Mouse (Mus musculus): Measurements from ENCODE around the gene Ap3d1. TPM values are rescaled to one million over a fixed set of nuclear protein-coding genes. Genes with fewer than 3 reads are reported as not detected.

The Ap3d1 gene
- polyA plus RNA-seq (2012; rRNA removed): 92.5 and 111 TPM in 2 replicates

- Histone ChIP-seq H3K4me1 (ENCODE audit: control insufficient read depth, insufficient read depth, insufficient read length) (peaks cover 12% of the 10 kb centered on the region; the same call in 1 of the 2 replicates), H3K27ac (ENCODE audit: insufficient read depth, low read length) (peak within 1 kb of the TSS; percentile 69), H3K36me3 (ENCODE audit: control insufficient read depth, insufficient read depth, low read length) (no peaks in the 10 kb centered on the region), H3K4me3 (ENCODE audit: extremely low read depth, insufficient read depth, insufficient read length) (peak within 1 kb of the TSS; percentile 84), H3K27me3 (ENCODE audit: control insufficient read depth, insufficient read depth, low read length) (no peaks in the 10 kb centered on the region)
- 0 out of 2 replicates have a peak, but pooled peaks have one; percentile 2 for TF ChIP-seq CTCF (IDR thresholded peaks at IDR 0.05; ENCODE audit: extremely low read depth, insufficient read depth, insufficient read length, insufficient replicate concordance)
- 0 out of 2 replicates have a peak, but pooled peaks have one; percentile 28 for TF ChIP-seq POLR2A (IDR thresholded peaks at IDR 0.05; ENCODE audit: low read depth, low read length)
- DNase-seq (ENCODE audit: low read depth in 1 of 2, low spot score in 2 of 2): peak; percentile 96 to 99
- 2% methylated on average over 24 of the region's 25 CpGs for WGBS
These were observed at the start of gene Ap3d1 for GRCm38 (mm10) chr10:80742180-80742978. Gene Ap3d1, minus strand, starts transcription at chr10:80742264.

DNA sequence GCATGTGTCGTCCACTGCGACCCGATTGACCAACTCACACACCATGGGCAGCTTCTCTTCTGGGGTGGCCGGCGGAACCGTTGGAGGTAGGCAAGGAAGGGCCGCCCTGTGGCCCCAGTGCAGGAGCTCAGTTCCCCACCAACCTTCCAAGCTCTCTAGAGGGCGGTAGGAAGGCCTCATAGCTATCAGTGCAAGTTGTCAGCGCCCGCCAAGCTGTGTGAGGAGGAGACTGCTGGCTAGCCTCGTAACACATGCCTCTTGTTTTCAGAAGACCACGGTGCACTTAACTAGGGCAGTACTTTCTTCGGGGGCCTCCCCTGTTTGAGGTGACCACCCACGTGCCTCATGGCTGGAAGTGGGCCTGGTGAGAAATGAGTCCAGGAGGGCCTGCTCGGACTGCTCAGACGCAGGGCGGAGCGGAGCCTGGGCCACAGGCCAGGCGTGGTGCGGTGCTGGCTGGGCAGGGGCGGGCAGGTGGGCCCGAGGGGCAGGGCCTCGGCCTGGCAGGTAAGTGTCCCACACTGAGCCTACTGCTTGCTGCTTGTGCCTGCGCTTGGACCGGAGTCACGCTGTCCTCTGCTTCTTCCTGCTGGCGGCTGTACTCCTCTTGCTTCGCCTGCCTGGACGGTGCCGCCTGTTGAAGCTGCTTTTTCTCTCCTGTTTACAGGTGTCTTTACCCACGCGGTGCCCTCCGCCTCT lies 49.6 kb upstream of the Ap3d1 start:
- 0 out of 2 replicates have a peak overlapping the region, but pooled peaks have one; percentile 9 for H3K27ac ChIP-seq (ENCODE audit: insufficient read depth, low read length)

DNA sequence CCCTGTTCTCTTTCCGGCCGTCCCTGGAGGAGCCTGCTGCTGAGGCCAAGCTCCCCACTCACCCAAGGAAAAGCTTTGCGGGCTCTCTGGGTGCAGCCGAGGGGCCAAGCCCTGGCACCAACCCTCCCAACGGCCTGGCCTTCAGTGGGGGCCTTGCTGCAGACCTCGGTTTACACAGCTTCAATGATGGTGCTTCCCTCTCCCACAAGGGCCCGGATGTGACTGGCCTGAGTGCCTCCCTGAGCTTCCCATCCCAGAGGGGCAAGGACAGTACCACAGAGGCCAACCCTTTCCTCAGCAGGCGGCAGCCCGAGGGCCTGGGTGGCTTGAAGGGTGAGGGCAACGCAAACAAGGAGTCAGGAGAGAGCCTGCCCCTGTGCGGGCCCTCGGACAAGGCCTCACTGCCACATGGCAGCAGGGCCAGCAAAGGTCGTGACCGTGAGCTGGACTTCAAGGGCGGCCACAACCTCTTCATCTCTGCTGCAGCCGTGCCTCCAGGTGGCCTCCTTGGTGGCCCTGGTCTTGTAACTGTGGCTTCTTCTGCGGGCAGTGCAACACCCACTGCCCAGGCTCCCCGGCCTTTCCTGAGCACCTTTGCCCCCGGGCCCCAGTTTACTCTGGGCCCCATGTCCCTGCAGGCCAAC lies 48.8 kb upstream of the Ap3d1 start:
- TF ChIP-seq POLR2A (IDR thresholded peaks at IDR 0.05; ENCODE audit: low read depth, low read length) (no peak), CTCF (IDR thresholded peaks at IDR 0.05; ENCODE audit: extremely low read depth, insufficient read depth, insufficient read length, insufficient replicate concordance) (no peak)
- peaks cover 60% of the 10 kb centered on the region for H3K36me3 ChIP-seq (ENCODE audit: control insufficient read depth, insufficient read depth, low read length)
- no peak overlapping the region for H3K27ac ChIP-seq (ENCODE audit: insufficient read depth, low read length)
- no peak for DNase-seq (ENCODE audit: low read depth in 1 of 2, low spot score in 2 of 2)
- H3K4me3 ChIP-seq (ENCODE audit: extremely low read depth, insufficient read depth, insufficient read length): no peak overlapping the region
- no peaks in the 10 kb centered on the region for H3K27me3 ChIP-seq (ENCODE audit: control insufficient read depth, insufficient read depth, low read length)
- H3K4me1 ChIP-seq (ENCODE audit: control insufficient read depth, insufficient read depth, insufficient read length): peaks cover 9% of the 10 kb centered on the region
- 94% methylated on average over 18 of the region's 19 CpGs for WGBS

More for the DNA sequence above, 49.6 kb upstream of the Ap3d1 start:
- Histone ChIP-seq H3K36me3 (ENCODE audit: control insufficient read depth, insufficient read depth, low read length) (peaks cover 55% of the 10 kb centered on the region), H3K4me1 (ENCODE audit: control insufficient read depth, insufficient read depth, insufficient read length) (peaks cover 9% of the 10 kb centered on the region), H3K27me3 (ENCODE audit: control insufficient read depth, insufficient read depth, low read length) (no peaks in the 10 kb centered on the region), H3K4me3 (ENCODE audit: extremely low read depth, insufficient read depth, insufficient read length) (no peak overlapping the region)
- 69% methylated on average over 33 of the region's 33 CpGs for WGBS
- TF ChIP-seq CTCF (IDR thresholded peaks at IDR 0.05; ENCODE audit: extremely low read depth, insufficient read depth, insufficient read length, insufficient replicate concordance) (no peak), POLR2A (IDR thresholded peaks at IDR 0.05; ENCODE audit: low read depth, low read length) (no peak)
- no peak for DNase-seq (ENCODE audit: low read depth in 1 of 2, low spot score in 2 of 2)

DNA sequence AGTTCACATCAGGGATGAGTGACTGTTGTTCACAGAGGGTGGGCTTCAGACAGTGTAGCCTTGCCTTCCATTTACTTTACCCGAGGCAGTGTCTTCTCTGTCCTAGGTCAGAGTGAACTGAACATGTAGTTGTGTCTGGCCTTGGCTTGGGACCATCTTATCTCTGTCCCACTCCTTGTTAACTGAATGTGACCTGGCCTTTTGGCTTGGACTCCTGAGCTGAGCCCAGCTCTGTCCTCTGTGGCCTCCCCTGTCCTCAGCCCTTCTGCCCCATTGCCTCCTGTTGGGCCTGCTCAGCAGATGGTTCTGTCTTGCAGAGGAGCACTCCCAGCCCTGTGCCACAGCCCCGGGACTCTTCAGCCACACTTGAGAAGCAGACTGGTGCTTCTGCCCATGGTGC lies 45.5 kb upstream of the Ap3d1 start:
- Histone ChIP-seq H3K36me3 (ENCODE audit: control insufficient read depth, insufficient read depth, low read length) (peaks cover 75% of the 10 kb centered on the region), H3K27me3 (ENCODE audit: control insufficient read depth, insufficient read depth, low read length) (no peaks in the 10 kb centered on the region), H3K4me1 (ENCODE audit: control insufficient read depth, insufficient read depth, insufficient read length) (peaks cover 9% of the 10 kb centered on the region), H3K27ac (ENCODE audit: insufficient read depth, low read length) (no peak overlapping the region), H3K4me3 (ENCODE audit: extremely low read depth, insufficient read depth, insufficient read length) (no peak overlapping the region)
- TF ChIP-seq CTCF (IDR thresholded peaks at IDR 0.05; ENCODE audit: extremely low read depth, insufficient read depth, insufficient read length, insufficient replicate concordance) (no peak), POLR2A (IDR thresholded peaks at IDR 0.05; ENCODE audit: low read depth, low read length) (no peak)
- WGBS: 94% methylated on average over 2 of the region's 2 CpGs
- DNase-seq (ENCODE audit: low read depth in 1 of 2, low spot score in 2 of 2): no peak

GRCm38 (mm10) chr10:80785963-80786362 lies 43.9 kb upstream of the Ap3d1 start:
- DNase-seq (ENCODE audit: low read depth in 1 of 2, low spot score in 2 of 2): no peak
- WGBS: 97% methylated on average over 11 of the region's 11 CpGs

GRCm38 (mm10) chr10:80784871-80785270 lies 42.8 kb upstream of the Ap3d1 start:
- Histone ChIP-seq H3K36me3 (ENCODE audit: control insufficient read depth, insufficient read depth, low read length) (peaks cover 69% of the 10 kb centered on the region), H3K27ac (ENCODE audit: insufficient read depth, low read length) (no peak overlapping the region), H3K4me1 (ENCODE audit: control insufficient read depth, insufficient read depth, insufficient read length) (no peaks in the 10 kb centered on the region)

More at GRCm38 (mm10) chr10:80785963-80786362, 43.9 kb upstream of the Ap3d1 start:
- H3K4me1 ChIP-seq (ENCODE audit: control insufficient read depth, insufficient read depth, insufficient read length): no peaks in the 10 kb centered on the region
- H3K27ac ChIP-seq (ENCODE audit: insufficient read depth, low read length): no peak overlapping the region
- H3K27me3 ChIP-seq (ENCODE audit: control insufficient read depth, insufficient read depth, low read length): no peaks in the 10 kb centered on the region
- H3K4me3 ChIP-seq (ENCODE audit: extremely low read depth, insufficient read depth, insufficient read length): no peak overlapping the region
- H3K36me3 ChIP-seq (ENCODE audit: control insufficient read depth, insufficient read depth, low read length): peaks cover 72% of the 10 kb centered on the region
- TF ChIP-seq POLR2A (IDR thresholded peaks at IDR 0.05; ENCODE audit: low read depth, low read length): no peak
- TF ChIP-seq CTCF (IDR thresholded peaks at IDR 0.05; ENCODE audit: extremely low read depth, insufficient read depth, insufficient read length, insufficient replicate concordance): no peak

More at GRCm38 (mm10) chr10:80784871-80785270, 42.8 kb upstream of the Ap3d1 start:
- Histone ChIP-seq H3K27me3 (ENCODE audit: control insufficient read depth, insufficient read depth, low read length) (no peaks in the 10 kb centered on the region), H3K4me3 (ENCODE audit: extremely low read depth, insufficient read depth, insufficient read length) (no peak overlapping the region)
- WGBS: 95% methylated on average over 12 of the region's 12 CpGs
- TF ChIP-seq CTCF (IDR thresholded peaks at IDR 0.05; ENCODE audit: extremely low read depth, insufficient read depth, insufficient read length, insufficient replicate concordance): no peak
- no peak for TF ChIP-seq POLR2A (IDR thresholded peaks at IDR 0.05; ENCODE audit: low read depth, low read length)
- DNase-seq (ENCODE audit: low read depth in 1 of 2, low spot score in 2 of 2): no peak
